Mouse (Mus musculus) heart, embryonic 16.5 days (tissue): ENCODE data around the gene Cavin1. TPM values are rescaled to one million over a fixed set of nuclear protein-coding genes. Genes with fewer than 3 reads are reported as not detected.
"Not testable (repeated sequence)": the region's sequence is repeated elsewhere in the genome, so short reads cannot be mapped to it uniquely, and the experiment has no call there.

Source experiments
- ATAC-seq: fragments of 200-750 bp; cut with Nextera tagmentation; replicated peaks from 2 replicates; pipeline ENCODE4 v1.8.0; 2017; ENCODE audit warnings: moderate number of reproducible peaks; ENCODE audit not compliant: insufficient read depth, low FRiP score; ENCODE audit errors: extremely low read depth
- H3K27ac ChIP-seq: fragments of 300-500 bp; sonication (generic); 2 replicates; pipeline ENCODE4 v1.5.1; 2014; ENCODE audit warnings: mild to moderate bottlenecking, low read length, control low read depth, moderate library complexity
- H3K27me3 ChIP-seq: fragments of 300-500 bp; sonication (generic); 2 replicates; pipeline ENCODE4 v1.6.1; 2014; ENCODE audit warnings: low read length, mixed read lengths; ENCODE audit not compliant: control insufficient read depth, insufficient read depth
- H3K36me3 ChIP-seq: fragments of 300-500 bp; sonication (generic); 2 replicates; pipeline ENCODE4 v1.6.1; 2014; ENCODE audit not compliant: control insufficient read depth, insufficient read depth
- H3K4me1 ChIP-seq: fragments of 300-500 bp; sonication (generic); 2 replicates; pipeline ENCODE4 v1.6.1; 2014; ENCODE audit warnings: low read length, mixed read lengths; ENCODE audit not compliant: control insufficient read depth, insufficient read depth
- H3K4me2 ChIP-seq: fragments of 300-500 bp; sonication (generic); 2 replicates; pipeline ENCODE4 v1.6.1; 2014; ENCODE audit warnings: low read depth, mild to moderate bottlenecking, control low read depth, low read length
- H3K4me3 ChIP-seq: fragments of 300-500 bp; sonication (generic); 2 replicates; pipeline ENCODE4 v1.5.1; 2014; ENCODE audit warnings: mild to moderate bottlenecking, control low read depth, low read length
- H3K9ac ChIP-seq: fragments of 300-500 bp; sonication (generic); 2 replicates; pipeline ENCODE4 v1.6.1; 2014; ENCODE audit warnings: low read length, control low read depth
- H3K9me3 ChIP-seq: fragments of 300-500 bp; sonication (generic); replicated peaks from 2 replicates; pipeline ENCODE4 v1.6.1; 2016; ENCODE audit warnings: low read length; ENCODE audit not compliant: control insufficient read depth
- WGBS: fragments of 180-500 bp; shearing (Covaris S2); extraction: QIAGEN DNeasy Blood & Tissue Kit; methylation state at CpG from one replicate; pipeline ENCODE4 v1.1.7; 2014; 5-methylcytosine and 5-hydroxymethylcytosine counted together
- polyA plus RNA-seq: library from polyadenylated mRNA; unstranded; fragments of >200 nt; fragmentation: Nextera tagmentation; extraction: Ambion mirVana; gene quantifications from 2 replicates; pipeline ENCODE4 v1.2.1, GENCODE M21; 2015

Gene Cavin1
- 428 and 460 TPM in 2 replicates for polyA plus RNA-seq

GRCm38 (mm10) chr11:100970557-100970937 lies at the start of gene Cavin1:
Gene Cavin1, minus strand, starts transcription at chr11:100970887.
- WGBS, result 2% methylated on average over 20 of the region's 20 CpGs
- ATAC-seq, result peak; percentile 94
- H3K27ac ChIP-seq, result peak within 1 kb of the TSS; percentile 98
- no peaks in the 10 kb centered on the region for H3K27me3 ChIP-seq
- H3K4me2 ChIP-seq, result peak within 1 kb of the TSS; percentile 76
- H3K36me3 ChIP-seq, result peaks cover 4% of the 10 kb centered on the region; the same call in 1 of the 2 replicates
- H3K4me1 ChIP-seq, result peaks cover 32% of the 10 kb centered on the region
- no peaks in the 10 kb centered on the region for H3K9me3 ChIP-seq
- H3K4me3 ChIP-seq, result peak within 1 kb of the TSS; percentile 81
- H3K9ac ChIP-seq, result peak within 1 kb of the TSS; percentile 99

- H3K27ac ChIP-seq, result no peak overlapping the region
- H3K9me3 ChIP-seq, result no peaks in the 10 kb centered on the region
- H3K36me3 ChIP-seq, result peaks cover 12% of the 10 kb centered on the region; the same call in 1 of the 2 replicates
- no peaks in the 10 kb centered on the region for H3K27me3 ChIP-seq
- H3K4me1 ChIP-seq, result peaks cover 19% of the 10 kb centered on the region
- H3K4me2 ChIP-seq, result 0 out of 2 replicates have a peak overlapping the region, but pooled peaks have one; percentile 75
- ATAC-seq, result no peak
- H3K9ac ChIP-seq, result 0 out of 2 replicates have a peak overlapping the region, but pooled peaks have one; percentile 12
- H3K4me3 ChIP-seq, result no peak overlapping the region
- WGBS, result 76% methylated on average over 6 of the region's 6 CpGs
Observed at GRCm38 (mm10) chr11:101011641-101012040, 41.0 kb upstream of the Cavin1 start.

GRCm38 (mm10) chr11:101009888-101010784 lies 39.4 kb upstream of the Cavin1 start:
- Histone ChIP-seq H3K4me1 (peaks cover 19% of the 10 kb centered on the region), H3K27ac (peak overlapping the region; percentile 89), H3K4me3 (peak overlapping the region; percentile 68), H3K9me3 (no peaks in the 10 kb centered on the region), H3K4me2 (peak overlapping the region; percentile 75), H3K27me3 (no peaks in the 10 kb centered on the region; the same call in 1 of the 2 replicates), H3K36me3 (peaks cover 12% of the 10 kb centered on the region; the same call in 1 of the 2 replicates), H3K9ac (peak overlapping the region; percentile 90)
- 3% methylated on average over 29 of the region's 29 CpGs for WGBS
- ATAC-seq, result no peak

- H3K4me2 ChIP-seq, result peak within 1 kb of the TSS; percentile 75
- H3K4me3 ChIP-seq, result peak within 1 kb of the TSS; percentile 68
- H3K27ac ChIP-seq, result peak within 1 kb of the TSS; percentile 89
- peaks cover 19% of the 10 kb centered on the region for H3K4me1 ChIP-seq
- no peaks in the 10 kb centered on the region; the same call in 1 of the 2 replicates for H3K27me3 ChIP-seq
- H3K9me3 ChIP-seq, result no peaks in the 10 kb centered on the region
- WGBS, result under 1% methylated on average over 44 of the region's 44 CpGs
- peak within 1 kb of the TSS; percentile 90 for H3K9ac ChIP-seq
- H3K36me3 ChIP-seq, result peaks cover 8% of the 10 kb centered on the region; the same call in 1 of the 2 replicates
- ATAC-seq, result peak; percentile 100
Observed at GRCm38 (mm10) chr11:101009046-101009887, 38.6 kb upstream of the Cavin1 start, which contains the start of gene Atp6v0a1. Gene Atp6v0a1, plus strand, starts transcription at chr11:101009452.

- H3K4me1 ChIP-seq, result peaks cover 19% of the 10 kb centered on the region
- ATAC-seq, result no peak
- H3K4me2 ChIP-seq, result peak overlapping the region; percentile 75
- peak overlapping the region; percentile 68 for H3K4me3 ChIP-seq
- WGBS, result 33% methylated on average over 14 of the region's 14 CpGs
- H3K36me3 ChIP-seq, result peaks cover 5% of the 10 kb centered on the region; the same call in 1 of the 2 replicates
- no peaks in the 10 kb centered on the region; the same call in 1 of the 2 replicates for H3K27me3 ChIP-seq
- H3K27ac ChIP-seq, result peak overlapping the region; percentile 82
- H3K9me3 ChIP-seq, result no peaks in the 10 kb centered on the region
- peak overlapping the region; percentile 63 for H3K9ac ChIP-seq
Observed at GRCm38 (mm10) chr11:101008206-101009045, 37.7 kb upstream of the Cavin1 start.

GRCm38 (mm10) chr11:101003025-101003685 lies 32.5 kb upstream of the Cavin1 start:
- Histone ChIP-seq H3K27ac (no peak overlapping the region), H3K27me3 (no peaks in the 10 kb centered on the region; the same call in 1 of the 2 replicates), H3K9me3 (no peaks in the 10 kb centered on the region), H3K4me1 (peaks cover 2% of the 10 kb centered on the region; the same call in 1 of the 2 replicates), H3K36me3 (no peaks in the 10 kb centered on the region), H3K4me2 (no peak overlapping the region), H3K9ac (no peak overlapping the region), H3K4me3 (no peak overlapping the region)
- 37% methylated on average over 3 of the region's 3 CpGs for WGBS
- no peak for ATAC-seq

GRCm38 (mm10) chr11:101001875-101002552 lies 31.3 kb upstream of the Cavin1 start:
- 76% methylated on average over 5 of the region's 6 CpGs for WGBS
- not testable (repeated sequence) for H3K9ac ChIP-seq

More at GRCm38 (mm10) chr11:101001875-101002552, 31.3 kb upstream of the Cavin1 start:
- not testable (repeated sequence) for H3K4me2 ChIP-seq, H3K4me1 ChIP-seq, ATAC-seq, H3K4me3 ChIP-seq, H3K27ac ChIP-seq, H3K36me3 ChIP-seq, H3K9me3 ChIP-seq, H3K27me3 ChIP-seq
